Mouse (Mus musculus) gastrocnemius, postnatal 25 days (tissue): ENCODE measurements around the gene Cdh13. TPM values are rescaled to one million over a fixed set of nuclear protein-coding genes. Genes with fewer than 3 reads are reported as not detected.

Experiments
- DNase-seq: peaks from one replicate; pipeline ENCODE4 v3.0.0; 2022
- total RNA-seq, 2 experiments: library from RNA; stranded (reverse); gene quantifications; 1 replicate in 1 of 2; 2 replicates in 1 of 2; pipeline ENCODE4 v1.2.3; 2021

Cdh13 gene
- total RNA-seq, 2 experiments from 2014 or later, result 102 to 124 TPM

DNA sequence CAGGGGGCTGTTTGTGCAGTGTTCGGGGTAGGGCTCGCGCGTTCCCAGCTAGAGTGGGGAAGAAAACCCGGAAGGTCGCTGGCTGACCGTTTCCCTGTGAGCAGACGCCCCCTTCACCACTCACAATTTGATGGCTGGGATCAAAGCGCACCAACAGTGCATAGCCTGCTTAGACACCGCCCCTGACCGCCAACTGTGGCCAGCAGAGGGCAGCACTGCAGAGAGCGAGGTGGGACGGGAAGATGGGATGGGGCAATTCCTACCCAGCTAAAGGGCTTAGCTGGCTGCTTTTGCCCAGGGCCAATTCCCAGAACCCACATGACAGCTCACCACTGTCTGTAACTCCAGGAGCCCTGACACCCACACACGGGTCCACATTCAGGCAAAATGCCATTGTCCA lies 1075.3 kb downstream of the Cdh13 start:
- no peak for DNase-seq

DNA sequence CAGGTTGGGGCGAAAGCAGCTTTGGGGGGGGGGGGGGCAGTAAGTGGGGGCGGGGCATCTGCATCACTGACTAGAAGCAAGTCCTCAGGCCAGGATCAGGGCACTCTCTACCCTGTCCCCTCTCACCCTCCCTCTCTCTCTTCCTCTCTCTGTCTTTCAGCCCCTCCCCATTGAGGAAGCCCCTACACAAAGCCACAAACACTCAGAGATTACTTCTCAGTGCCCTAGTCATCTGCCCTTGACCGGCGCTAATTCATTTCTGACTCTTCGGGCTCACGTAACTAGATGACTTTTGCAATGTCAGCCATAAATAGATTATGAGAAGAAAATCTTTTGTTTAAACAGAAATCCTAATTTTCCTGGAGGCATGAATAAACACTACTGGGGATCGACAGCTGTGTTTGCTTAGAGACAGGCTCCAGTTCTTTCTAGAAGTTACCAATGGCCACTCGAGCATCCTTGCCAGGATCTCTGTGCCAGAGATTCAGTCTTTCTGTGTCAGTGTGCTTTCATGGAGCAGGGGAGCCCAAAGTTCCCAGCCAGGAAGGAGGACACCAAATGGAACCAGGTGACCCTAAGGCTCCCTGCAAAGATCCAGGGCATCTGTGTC lies 1077.3 kb downstream of the Cdh13 start:
- DNase-seq, result no peak
